Mouse (Mus musculus) forebrain, postnatal 0 days (tissue): ENCODE data around the gene Zfp362. TPM values are rescaled to one million over a fixed set of nuclear protein-coding genes. Genes with fewer than 3 reads are reported as not detected.

ENCODE experiments used
- ATAC-seq: fragments of 200-750 bp; cut with Nextera tagmentation; 2 replicates; pipeline ENCODE4 v1.8.0; 2017; ENCODE audit warnings: mild to moderate bottlenecking, moderate library complexity
- DNase-seq: peaks from one replicate; pipeline ENCODE4 v3.0.0-alpha.2; 2015
- H3K27ac ChIP-seq: fragments of 300-500 bp; sonication (generic); 2 replicates; pipeline ENCODE4 v1.5.1; 2014; ENCODE audit warnings: low read depth, mild to moderate bottlenecking, antibody characterized with exemption, low read length, moderate library complexity, mixed read lengths
- H3K27me3 ChIP-seq: fragments of 300-500 bp; sonication (generic); 2 replicates; pipeline ENCODE4 v1.6.1; 2014; ENCODE audit warnings: mild to moderate bottlenecking, low read length, mixed read lengths; ENCODE audit not compliant: insufficient read depth
- H3K36me3 ChIP-seq: fragments of 300-500 bp; sonication (generic); 2 replicates; pipeline ENCODE4 v1.6.1; 2014; ENCODE audit warnings: mild to moderate bottlenecking, moderate library complexity; ENCODE audit not compliant: insufficient read depth
- H3K4me1 ChIP-seq: fragments of 300-500 bp; sonication (generic); 2 replicates; pipeline ENCODE4 v1.6.1; 2014; ENCODE audit warnings: antibody characterized with exemption; ENCODE audit not compliant: insufficient read depth
- H3K4me2 ChIP-seq: fragments of 300-500 bp; sonication (generic); 2 replicates; pipeline ENCODE4 v1.6.1; 2014; ENCODE audit warnings: low read depth, mild to moderate bottlenecking, moderate library complexity
- H3K4me3 ChIP-seq: fragments of 300-500 bp; sonication (generic); 2 replicates; pipeline ENCODE4 v1.5.1; 2014; ENCODE audit warnings: low read depth, low read length, mixed read lengths
- H3K9ac ChIP-seq: fragments of 300-500 bp; sonication (generic); 2 replicates; pipeline ENCODE4 v1.6.1; 2014; ENCODE audit warnings: mild to moderate bottlenecking
- H3K9me3 ChIP-seq: fragments of 300-500 bp; sonication (generic); 2 replicates; pipeline ENCODE4 v1.6.1; 2016; ENCODE audit warnings: low read length
- CTCF ChIP-seq: sonication (generic); IDR thresholded peaks from 2 replicates; pipeline ENCODE4 v1.5.1; 2016; ENCODE audit warnings: antibody characterized with exemption, control low read depth, low read depth
- WGBS: fragments of 180-500 bp; shearing (Covaris S2); extraction: QIAGEN DNeasy Blood & Tissue Kit; methylation state at CpG from one replicate; pipeline ENCODE4 v1.1.7; 2014; 5-methylcytosine and 5-hydroxymethylcytosine counted together
- polyA plus RNA-seq: library from polyadenylated mRNA; unstranded; fragments of >200 nt; fragmentation: Nextera tagmentation; extraction: Ambion mirVana; gene quantifications from 2 replicates; pipeline ENCODE4 v1.2.1, GENCODE M21; 2015
- total RNA-seq: library from RNA; depleted of rRNA; stranded (reverse); fragments of >200 nt; gene quantifications from 2 replicates; pipeline ENCODE4 v1.2.3, GENCODE M21; 2014

Zfp362 gene
- total and polyA plus RNA-seq, 2 experiments from 2014 or later = 26.9 to 29.8 TPM

- H3K4me3 ChIP-seq = no peak overlapping the region
- peak; percentile 44 for DNase-seq
- no peaks in the 10 kb centered on the region for H3K9me3 ChIP-seq
- ATAC-seq = peak; percentile 62
- TF ChIP-seq CTCF = no peak
- H3K9ac ChIP-seq = no peak overlapping the region
- no peaks in the 10 kb centered on the region for H3K27me3 ChIP-seq
- 36% methylated on average over 12 of the region's 12 CpGs for WGBS
- no peak overlapping the region for H3K4me2 ChIP-seq
- no peak overlapping the region for H3K27ac ChIP-seq
- H3K36me3 ChIP-seq = no peaks in the 10 kb centered on the region
- H3K4me1 ChIP-seq = 0 out of 2 replicates have a peak, but pooled peaks cover 6% of the 10 kb centered on the region
Measured at GRCm38 (mm10) chr4:128845367-128845973, 39.6 kb upstream of the Zfp362 start.

DNA sequence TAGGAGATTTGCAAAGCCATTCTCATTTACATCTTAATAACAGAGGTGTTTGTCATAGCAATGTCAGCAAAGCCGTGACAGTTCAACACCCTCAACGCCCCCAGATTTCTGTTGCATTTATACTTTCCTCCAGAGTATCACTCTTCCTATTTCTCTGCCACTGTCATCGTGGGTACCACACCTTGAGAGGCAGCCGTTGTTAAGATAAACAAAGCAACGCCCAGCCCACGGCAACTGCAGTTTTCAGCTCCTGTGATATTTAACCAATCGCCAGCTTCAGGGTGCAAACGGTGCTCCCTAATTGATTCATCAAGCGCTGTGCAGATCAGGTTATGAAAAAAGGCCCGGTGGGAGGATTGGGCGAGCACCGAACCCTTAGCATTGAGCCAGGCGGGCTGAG lies 38.7 kb upstream of the Zfp362 start:
- TF ChIP-seq CTCF = no peak
- H3K4me2 ChIP-seq = no peak overlapping the region
- H3K9ac ChIP-seq = no peak overlapping the region
- no peaks in the 10 kb centered on the region for H3K27me3 ChIP-seq
- 0 out of 2 replicates have a peak, but pooled peaks cover 6% of the 10 kb centered on the region for H3K4me1 ChIP-seq
- no peak overlapping the region for H3K4me3 ChIP-seq
- no peak for ATAC-seq
- WGBS = 30% methylated on average over 13 of the region's 13 CpGs
- no peaks in the 10 kb centered on the region for H3K36me3 ChIP-seq
- no peak overlapping the region for H3K27ac ChIP-seq
- DNase-seq = no peak
- no peaks in the 10 kb centered on the region for H3K9me3 ChIP-seq

DNA sequence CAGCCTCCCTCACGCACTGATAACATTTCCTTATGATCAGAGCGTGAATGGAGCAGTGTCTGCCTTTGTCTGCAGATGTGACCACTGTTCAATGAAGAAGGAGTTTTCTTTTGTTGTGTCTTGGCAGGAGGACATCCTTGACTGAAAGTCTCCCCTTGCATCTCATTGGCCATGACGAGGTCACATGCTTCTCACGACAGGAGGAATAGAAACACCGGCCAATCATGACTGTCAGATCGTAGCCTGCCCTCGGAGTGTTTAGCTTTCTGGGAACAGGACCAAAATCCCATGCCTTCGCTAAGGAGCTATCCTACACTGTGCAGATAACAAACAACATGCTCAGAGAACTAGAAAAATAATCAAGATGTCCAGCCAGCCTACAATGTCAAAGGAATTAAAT lies 35.4 kb upstream of the Zfp362 start:
- WGBS = 22% methylated on average over 8 of the region's 8 CpGs
- Histone ChIP-seq H3K4me3 (no peak overlapping the region), H3K9ac (no peak overlapping the region), H3K9me3 (no peaks in the 10 kb centered on the region), H3K4me2 (no peak overlapping the region), H3K4me1 (0 out of 2 replicates have a peak, but pooled peaks cover 6% of the 10 kb centered on the region), H3K27me3 (no peaks in the 10 kb centered on the region), H3K27ac (peak overlapping the region; percentile 35; the same call in 1 of the 2 replicates), H3K36me3 (no peaks in the 10 kb centered on the region)
- peak; percentile 58; the same call in 1 of the 2 replicates for ATAC-seq
- no peak for DNase-seq
- TF ChIP-seq CTCF = no peak

DNA sequence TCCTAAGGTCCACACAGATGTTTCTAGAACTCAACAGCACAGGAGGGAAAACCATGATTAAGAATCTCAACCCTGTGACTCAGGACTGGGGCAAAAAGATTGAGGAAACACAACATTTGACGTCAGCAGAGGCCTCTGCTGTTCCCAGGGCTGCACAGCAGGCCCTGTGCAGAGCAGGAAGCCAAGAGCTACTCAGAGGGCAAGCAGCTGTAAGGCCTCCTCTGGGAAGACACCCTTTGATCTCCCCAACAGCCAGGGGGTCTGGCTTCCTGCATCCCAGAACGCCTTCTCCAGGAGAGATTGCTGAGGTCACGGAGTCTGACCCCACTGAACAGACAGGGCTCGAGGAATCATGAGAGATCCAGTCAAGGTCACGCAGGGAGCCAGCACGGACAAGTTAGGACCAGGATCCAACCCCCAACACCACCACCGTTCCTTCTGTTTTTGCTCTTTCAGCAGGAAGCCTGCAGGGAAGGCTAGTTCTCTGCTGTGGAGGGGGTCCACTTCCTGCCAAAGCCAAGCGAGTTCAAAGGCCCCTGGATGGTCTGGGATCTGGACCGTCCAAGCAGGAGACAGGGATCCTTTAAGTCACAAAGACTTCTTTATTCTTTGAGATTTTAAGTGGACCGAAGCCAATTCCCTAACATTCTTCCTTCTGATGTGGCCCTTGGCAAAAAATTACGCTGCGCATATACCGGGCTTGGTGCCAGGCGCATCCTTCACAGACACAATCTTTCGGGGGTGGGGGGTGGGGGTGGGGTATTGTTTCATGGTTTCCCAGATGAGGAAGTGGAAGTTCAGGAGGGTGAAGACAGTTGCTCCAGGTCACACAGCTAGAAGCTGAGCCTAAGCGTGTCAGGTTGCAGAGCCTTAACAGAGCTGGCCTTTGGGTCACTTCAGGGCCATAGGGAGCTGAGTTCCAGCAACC lies 34.2 kb upstream of the Zfp362 start:
- no peak overlapping the region for H3K9ac ChIP-seq
- 0 out of 2 replicates have a peak, but pooled peaks cover 6% of the 10 kb centered on the region for H3K4me1 ChIP-seq
- no peak overlapping the region for H3K4me2 ChIP-seq
- H3K27ac ChIP-seq = peak overlapping the region; percentile 50; the same call in 1 of the 2 replicates
- H3K9me3 ChIP-seq = no peaks in the 10 kb centered on the region
- 46% methylated on average over 16 of the region's 16 CpGs for WGBS
- H3K4me3 ChIP-seq = no peak overlapping the region
- DNase-seq (no peak), ATAC-seq (no peak; the same call in 1 of the 2 replicates)
- no peak for TF ChIP-seq CTCF
- H3K36me3 ChIP-seq = no peaks in the 10 kb centered on the region
- no peaks in the 10 kb centered on the region for H3K27me3 ChIP-seq

GRCm38 (mm10) chr4:128838202-128838601 lies 32.4 kb upstream of the Zfp362 start:
- H3K4me1 ChIP-seq = no peaks in the 10 kb centered on the region
- no peak overlapping the region for H3K4me3 ChIP-seq
- TF ChIP-seq CTCF = no peak
- ATAC-seq = no peak
- H3K27ac ChIP-seq = no peak overlapping the region
- no peaks in the 10 kb centered on the region for H3K9me3 ChIP-seq
- H3K4me2 ChIP-seq = no peak overlapping the region
- no peaks in the 10 kb centered on the region for H3K36me3 ChIP-seq
- no peaks in the 10 kb centered on the region for H3K27me3 ChIP-seq
- 72% methylated on average over 5 of the region's 5 CpGs for WGBS
- no peak for DNase-seq
- no peak overlapping the region for H3K9ac ChIP-seq

DNA sequence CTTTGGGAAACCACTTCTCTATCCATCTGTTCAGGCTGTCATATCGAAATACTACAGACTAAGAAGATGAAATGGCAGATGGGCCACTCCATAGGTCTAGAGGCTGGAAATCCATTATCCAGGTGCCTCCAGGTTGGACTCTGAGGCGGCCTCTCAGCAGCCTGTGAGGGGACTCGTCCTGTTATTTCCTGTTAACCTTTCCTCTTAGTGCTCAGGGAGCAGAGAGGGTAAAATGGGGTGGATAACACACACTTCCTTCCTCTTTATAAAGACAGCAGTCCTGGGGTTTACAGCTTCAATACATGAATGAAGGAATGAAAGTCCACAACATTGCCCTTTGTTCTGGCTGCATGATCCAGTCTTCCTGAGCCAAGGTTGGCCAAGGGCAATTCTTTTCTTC lies 18.3 kb upstream of the Zfp362 start:
- DNase-seq (no peak), ATAC-seq (no peak)
- H3K9ac ChIP-seq = no peak overlapping the region
- H3K27ac ChIP-seq = no peak overlapping the region
- no peak overlapping the region for H3K4me3 ChIP-seq
- TF ChIP-seq CTCF = no peak
- 76% methylated on average over 3 of the region's 3 CpGs for WGBS
- no peaks in the 10 kb centered on the region for H3K9me3 ChIP-seq
- no peaks in the 10 kb centered on the region for H3K27me3 ChIP-seq
- no peaks in the 10 kb centered on the region for H3K4me1 ChIP-seq
- H3K4me2 ChIP-seq = no peak overlapping the region
- H3K36me3 ChIP-seq = no peaks in the 10 kb centered on the region

GRCm38 (mm10) chr4:128820568-128820967 lies 14.7 kb upstream of the Zfp362 start:
- H3K4me1 ChIP-seq = no peaks in the 10 kb centered on the region
- WGBS = 63% methylated on average over 12 of the region's 12 CpGs
- H3K9ac ChIP-seq = no peak overlapping the region
- DNase-seq (no peak), ATAC-seq (no peak)
- H3K9me3 ChIP-seq = no peaks in the 10 kb centered on the region
- H3K36me3 ChIP-seq = no peaks in the 10 kb centered on the region
- no peaks in the 10 kb centered on the region for H3K27me3 ChIP-seq
- H3K4me2 ChIP-seq = no peak overlapping the region
- no peak overlapping the region for H3K4me3 ChIP-seq
- H3K27ac ChIP-seq = no peak overlapping the region
- TF ChIP-seq CTCF = no peak
